Mouse (Mus musculus) thymus, adult 2 months (tissue): ENCODE data around the gene Stat4.

Experiments used
- CTCF ChIP-seq: fragments of 200-500 bp; IDR thresholded peaks from 2 replicates; pipeline ENCODE4 v1.5.1; 2012; ENCODE audit warnings: mild to moderate bottlenecking, control low read depth, low read length, moderate library complexity, borderline replicate concordance; ENCODE audit not compliant: control insufficient read depth, poor library complexity, insufficient read depth; ENCODE audit errors: extremely low read depth
- POLR2A ChIP-seq: fragments of 200-500 bp; IDR thresholded peaks from 2 replicates; pipeline ENCODE4 v1.6.1; 2012; ENCODE audit warnings: mild to moderate bottlenecking, low read length, control low read depth, moderate library complexity; ENCODE audit not compliant: control insufficient read depth, poor library complexity, insufficient read depth; ENCODE audit errors: extremely low read depth

GRCm38 (mm10) chr1:52019621-52020020 lies 32.7 kb downstream of the Stat4 start:
- TF ChIP-seq CTCF: no peak
- TF ChIP-seq POLR2A: no peak
